Mouse (Mus musculus): ENCODE measurements around the gene Tubgcp5.
A peak's percentile ranks its signal among the peaks of the same experiment; 100 is the strongest.

The Tubgcp5 gene

GRCm38 (mm10) chr7:55793952-55794603 is at the start of gene Tubgcp5:
Tubgcp5 (plus strand) TSS chr7:55794154.
- peak; percentile 65; the same call in 1 of the 2 replicates for TF ChIP-seq GATA4 (IDR thresholded peaks at IDR 0.05; ENCODE audit: insufficient replicate concordance, low read length)

- TF ChIP-seq GATA4 (IDR thresholded peaks at IDR 0.05; ENCODE audit: insufficient replicate concordance, low read length), result no peak
Measured at GRCm38 (mm10) chr7:55744566-55745220, 49.3 kb upstream of the Tubgcp5 start.

- TF ChIP-seq GATA4 (IDR thresholded peaks at IDR 0.05; ENCODE audit: insufficient replicate concordance, low read length), result no peak
Measured at GRCm38 (mm10) chr7:55750841-55751240, 43.1 kb upstream of the Tubgcp5 start.

GRCm38 (mm10) chr7:55759346-55759745 is 34.6 kb upstream of the Tubgcp5 start:
- no peak for TF ChIP-seq GATA4 (IDR thresholded peaks at IDR 0.05; ENCODE audit: insufficient replicate concordance, low read length)

DNA sequence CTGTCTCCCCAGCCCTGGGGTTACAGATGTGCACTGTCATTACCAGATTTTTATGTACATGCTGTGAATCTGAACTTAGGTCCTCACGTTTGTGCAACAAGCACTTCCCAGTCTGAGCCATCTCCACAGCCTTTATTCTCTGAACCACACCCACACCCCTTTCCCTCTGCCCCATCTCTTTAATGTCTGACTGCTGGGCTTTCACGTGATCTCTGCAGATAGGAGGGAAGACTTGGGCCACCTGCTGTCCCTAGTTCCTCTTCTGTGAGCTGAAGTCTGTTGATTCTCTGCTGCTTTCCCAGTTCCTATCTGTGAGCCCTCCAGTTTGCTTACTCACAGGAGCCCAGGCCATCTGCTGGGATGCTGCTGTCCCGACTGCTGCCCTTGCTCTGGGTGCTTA is 26.0 kb upstream of the Tubgcp5 start, which contains the start of gene Siglech:
TSS of gene Siglech (plus strand) at position 253 of the 400 bp plus-strand sequence.
- no peak for TF ChIP-seq GATA4 (IDR thresholded peaks at IDR 0.05; ENCODE audit: insufficient replicate concordance, low read length)

- TF ChIP-seq GATA4 (IDR thresholded peaks at IDR 0.05; ENCODE audit: insufficient replicate concordance, low read length), result no peak
Measured at GRCm38 (mm10) chr7:55780011-55780410, 13.9 kb upstream of the Tubgcp5 start.

- TF ChIP-seq GATA4 (IDR thresholded peaks at IDR 0.05; ENCODE audit: insufficient replicate concordance, low read length), result no peak
Measured at GRCm38 (mm10) chr7:55782493-55782892, 11.5 kb upstream of the Tubgcp5 start.

GRCm38 (mm10) chr7:55784580-55784979 is 9.4 kb upstream of the Tubgcp5 start:
- TF ChIP-seq GATA4 (IDR thresholded peaks at IDR 0.05; ENCODE audit: insufficient replicate concordance, low read length), result no peak

DNA sequence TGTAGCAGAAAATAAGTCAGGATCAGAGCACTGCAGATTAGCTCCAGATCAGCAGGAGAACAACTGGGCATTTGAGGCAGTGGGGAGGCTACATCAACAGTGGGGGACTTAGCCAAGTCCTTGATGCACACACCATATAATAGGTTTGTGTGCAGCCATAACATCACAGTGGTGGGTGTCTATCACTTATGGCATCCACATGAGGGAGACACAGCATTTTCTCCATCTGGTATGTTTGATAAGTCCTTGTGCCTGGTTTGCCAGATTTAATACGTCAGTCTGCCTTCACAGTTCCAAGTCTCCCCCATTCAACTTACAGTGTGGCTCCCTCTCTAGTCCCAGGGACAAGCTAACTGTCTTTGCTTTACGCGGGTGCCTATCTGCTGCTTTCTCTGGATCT is 1.7 kb upstream of the Tubgcp5 start:
- TF ChIP-seq GATA4 (IDR thresholded peaks at IDR 0.05; ENCODE audit: insufficient replicate concordance, low read length), result no peak

DNA sequence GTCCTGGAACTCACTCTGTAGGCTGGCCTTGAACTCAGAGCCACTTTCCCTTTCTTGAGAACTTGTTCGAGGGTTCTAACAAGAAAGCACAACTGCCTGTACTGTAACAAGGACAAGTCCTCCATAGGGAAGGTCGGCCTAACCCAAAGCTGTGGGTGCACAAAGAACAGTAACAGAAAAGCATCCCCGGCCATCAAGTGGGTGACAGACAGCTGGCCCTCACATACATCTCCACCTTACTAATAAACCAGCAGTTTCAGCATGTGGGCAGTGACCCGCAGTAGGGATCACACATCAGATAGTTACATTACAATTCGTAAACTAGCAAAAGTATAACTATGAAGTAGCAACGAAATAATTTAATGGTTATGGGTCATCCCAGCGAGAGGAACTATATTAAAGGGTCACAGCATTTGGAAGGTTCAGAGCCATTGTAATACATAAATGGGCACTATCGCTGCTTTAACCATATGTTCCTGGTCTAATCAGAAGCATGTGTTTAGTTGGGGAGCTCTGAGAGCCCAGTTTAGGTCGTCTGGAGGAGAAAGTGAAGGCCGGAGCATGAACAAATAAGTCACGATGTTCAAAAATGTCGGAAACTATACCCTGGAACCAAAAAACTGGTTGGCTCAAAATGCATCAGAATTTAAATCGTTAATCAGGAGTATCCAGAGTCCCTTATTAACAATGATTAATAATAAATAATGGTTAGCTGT is 560 bp upstream of the Tubgcp5 start:
- TF ChIP-seq GATA4 (IDR thresholded peaks at IDR 0.05; ENCODE audit: insufficient replicate concordance, low read length), result no peak

DNA sequence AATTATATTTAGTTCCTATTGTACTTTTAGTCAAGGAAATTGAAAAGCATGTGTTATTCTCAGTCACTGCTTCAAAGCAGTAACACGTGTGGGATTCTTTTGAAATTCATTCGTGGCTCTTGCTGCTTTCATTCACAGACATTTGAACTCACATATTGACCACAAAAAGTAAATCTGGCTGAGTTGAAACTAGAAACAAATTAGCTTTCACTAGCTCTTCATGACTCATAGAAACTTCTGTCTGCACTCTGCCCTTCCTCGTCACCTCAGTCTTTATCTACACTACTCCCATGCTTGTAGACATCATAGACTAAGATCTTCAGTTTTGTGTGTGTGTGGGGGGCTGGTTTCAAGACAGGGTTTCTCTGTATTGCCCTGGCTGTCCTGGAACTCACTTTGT is 6.0 kb downstream of the Tubgcp5 start:
- no peak for TF ChIP-seq GATA4 (IDR thresholded peaks at IDR 0.05; ENCODE audit: insufficient replicate concordance, low read length)

DNA sequence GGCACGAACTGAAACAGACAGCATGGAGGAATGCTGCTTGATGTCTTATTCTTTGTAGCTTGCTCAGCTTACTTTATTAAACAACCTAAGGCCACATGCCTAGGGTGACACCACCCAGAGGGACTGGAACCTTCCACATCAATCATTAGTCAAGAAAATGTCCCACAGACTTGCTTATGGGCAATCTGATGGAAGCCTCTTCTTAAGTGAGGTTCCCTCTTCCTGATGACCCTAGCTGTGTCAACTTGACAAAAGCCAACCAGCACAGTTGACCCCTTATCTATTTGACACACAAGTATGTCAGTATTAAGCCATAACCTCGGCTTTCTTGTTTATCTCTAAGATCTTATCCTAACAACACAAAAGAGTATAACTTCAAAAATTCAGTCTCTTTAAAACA is 16.0 kb downstream of the Tubgcp5 start:
- no peak for TF ChIP-seq GATA4 (IDR thresholded peaks at IDR 0.05; ENCODE audit: insufficient replicate concordance, low read length)

DNA sequence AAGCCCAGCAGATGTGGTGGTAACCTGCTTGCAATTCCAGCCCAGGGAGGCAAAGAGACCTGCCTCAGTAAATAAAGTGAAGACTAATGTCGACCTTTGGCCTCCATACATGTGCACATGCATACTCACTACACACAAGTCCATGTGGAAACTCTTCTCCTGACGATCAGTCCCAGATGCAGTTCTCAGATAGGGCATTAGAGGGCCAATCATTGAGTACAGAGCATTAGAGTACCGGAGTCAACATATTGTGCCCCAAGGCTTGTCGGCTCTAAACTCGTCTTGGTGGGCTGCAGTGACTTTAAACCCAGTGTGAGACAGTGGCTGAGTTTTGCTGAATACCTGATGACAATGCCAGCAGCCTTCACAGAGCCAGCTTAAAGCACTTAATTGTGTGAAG is 30.5 kb downstream of the Tubgcp5 start:
- no peak for TF ChIP-seq GATA4 (IDR thresholded peaks at IDR 0.05; ENCODE audit: insufficient replicate concordance, low read length)

DNA sequence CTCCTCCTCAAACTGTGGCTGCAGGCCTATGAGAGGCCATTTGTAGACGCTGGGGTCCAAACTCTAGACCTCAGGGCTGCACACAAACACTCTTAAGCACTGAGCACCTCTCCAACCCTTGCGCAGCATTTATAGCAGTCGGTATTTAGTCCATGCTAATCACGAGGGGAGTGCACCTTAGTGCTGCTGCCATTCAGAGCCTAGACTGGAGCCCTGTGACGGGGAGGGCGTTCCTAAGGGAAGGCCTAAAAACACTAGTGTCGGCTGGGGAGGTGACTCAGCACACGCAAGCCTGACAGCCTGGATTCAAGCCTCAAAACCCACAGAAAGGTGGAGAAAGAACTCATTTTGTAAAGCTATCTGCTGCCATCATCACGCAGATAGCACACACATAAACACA is 33.6 kb downstream of the Tubgcp5 start:
- no peak for TF ChIP-seq GATA4 (IDR thresholded peaks at IDR 0.05; ENCODE audit: insufficient replicate concordance, low read length)

- no peak for TF ChIP-seq GATA4 (IDR thresholded peaks at IDR 0.05; ENCODE audit: insufficient replicate concordance, low read length)
Measured at GRCm38 (mm10) chr7:55836877-55837276, 42.9 kb downstream of the Tubgcp5 start.

DNA sequence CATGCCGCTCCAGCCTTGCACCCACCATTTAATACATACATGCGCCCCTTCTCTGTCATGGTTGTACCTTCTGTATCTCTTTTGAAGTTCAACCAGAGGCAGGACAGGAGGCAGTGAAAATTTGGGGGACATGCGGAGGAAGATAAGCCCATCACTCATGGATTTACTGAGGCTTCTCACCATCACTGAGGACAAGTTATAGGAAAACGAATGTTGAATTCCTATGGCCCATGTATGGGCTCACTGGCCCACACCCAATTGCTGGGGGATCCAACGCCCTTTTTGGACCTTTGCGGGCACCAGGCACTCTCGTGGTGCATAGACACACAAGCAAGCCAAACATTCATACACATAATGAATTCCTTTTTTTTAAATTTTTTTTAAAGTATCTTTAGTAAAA is 47.5 kb downstream of the Tubgcp5 start, which contains the start of gene Cyfip1:
TSS of gene Cyfip1 (plus strand) at position 301 of the 400 bp plus-strand sequence.
- TF ChIP-seq GATA4 (IDR thresholded peaks at IDR 0.05; ENCODE audit: insufficient replicate concordance, low read length), result no peak

Measured in liver, adult (tissue).